Mouse (Mus musculus) stomach, postnatal 0 days (tissue): Measurements from ENCODE around the gene Clnk.

Source experiments
- CTCF ChIP-seq: IDR thresholded peaks from 2 replicates; pipeline ENCODE4 v1.5.1; 2016; ENCODE audit warnings: antibody characterized with exemption, low read depth, mild to moderate bottlenecking, moderate library complexity
- EP300 ChIP-seq: optimal IDR thresholded peaks from 2 replicates; pipeline ENCODE3; 2016; ENCODE audit warnings: antibody characterized with exemption

GRCm38 (mm10) chr5:38862288-38862985 lies 14.2 kb downstream of the Clnk start:
- TF ChIP-seq CTCF (no peak), EP300 (no peak)
